Mouse (Mus musculus): Measurements from ENCODE around the gene Ppbp.
A peak's percentile ranks its signal among the peaks of the same experiment; 100 is the strongest.
"Not testable (repeated sequence)": the region's sequence is repeated elsewhere in the genome, so short reads cannot be mapped to it uniquely, and the experiment has no call there.

Gene Ppbp

GRCm38 (mm10) chr5:90788114-90788513 is 19.8 kb downstream of the Ppbp start:
- peak; percentile 1 for DNase-seq (ENCODE audit: low read depth)

GRCm38 (mm10) chr5:90789306-90790073 is 21.2 kb downstream of the Ppbp start:
- no peak for DNase-seq (ENCODE audit: low read depth)

- DNase-seq (ENCODE audit: low read depth): no peak
Observed at GRCm38 (mm10) chr5:90790074-90790502, 21.8 kb downstream of the Ppbp start.

GRCm38 (mm10) chr5:90794195-90794625 is 25.9 kb downstream of the Ppbp start, which contains the start of gene Cxcl15:
Cxcl15 (plus strand) TSS chr5:90794534.
- no peak for DNase-seq (ENCODE audit: low read depth)

GRCm38 (mm10) chr5:90795392-90795791 is 27.1 kb downstream of the Ppbp start:
- DNase-seq (ENCODE audit: low read depth): not testable (repeated sequence)

- no peak for DNase-seq (ENCODE audit: low read depth)
Observed at GRCm38 (mm10) chr5:90804574-90804973, 36.3 kb downstream of the Ppbp start.

- no peak for DNase-seq (ENCODE audit: low read depth)
Observed at GRCm38 (mm10) chr5:90806050-90806449, 37.7 kb downstream of the Ppbp start.

- no peak for DNase-seq (ENCODE audit: low read depth)
Observed at GRCm38 (mm10) chr5:90807176-90807950, 39.0 kb downstream of the Ppbp start.
